ENCODE assay signal across 21 mouse cellular contexts in the genomic region with DNA sequence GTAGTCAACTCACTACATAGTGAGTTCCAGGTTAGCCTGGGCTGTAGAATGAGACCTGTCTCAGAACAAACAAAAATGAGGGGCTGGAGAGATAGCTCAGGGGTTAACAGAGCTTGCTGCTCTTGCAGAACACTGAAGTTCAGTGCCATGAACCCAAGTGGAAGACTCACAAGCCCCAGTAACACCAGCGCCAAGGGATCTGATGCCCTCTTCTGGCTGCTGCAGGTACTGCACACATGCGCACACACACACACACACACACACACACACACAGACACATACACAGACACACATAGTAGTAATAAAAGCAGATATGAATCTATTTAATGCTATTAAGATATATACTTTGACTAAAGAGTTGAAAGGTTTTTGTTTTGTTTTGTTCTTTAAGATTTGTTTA. TPM values are rescaled to one million over a fixed set of nuclear protein-coding genes. Genes with fewer than 3 reads are reported as not detected.
DNase-seq lines count a peak whose midpoint lies in the region; ATAC-seq and TF ChIP-seq lines count a peak whose summit lies in the region.
"Had no signal": no experiment of that assay in that cellular context is flagged by ENCODE, and none has a peak within 500 bp of the region (broad histone marks: within the 10 kb centered on the region; RNA-seq: fewer than 3 reads in every experiment).

No protein-coding gene starts in this region.

- no peak overlapping the region for H3K4me3 ChIP-seq in intestine, postnatal 0 days (ENCODE audit: low read depth, low read length)
- no peak overlapping the region for H3K4me3 ChIP-seq in intestine, embryonic 15.5 days (replicated peaks)
- no peak overlapping the region for H3K4me3 ChIP-seq in lung, embryonic 14.5 days (ENCODE audit: low read depth, low read length)
- H3K4me3 ChIP-seq in lung, adult 2 months (replicated peaks; ENCODE audit: extremely low read depth, low read depth, low read length), result no peak overlapping the region
- no peak overlapping the region for H3K4me3 ChIP-seq in embryonic fibroblast, embryonic 13.5 days (ENCODE audit: insufficient read depth, low read length)
- no peak overlapping the region for H3K4me3 ChIP-seq in cerebellum, adult 2 months (replicated peaks; ENCODE audit: insufficient read depth, low read depth, low read length)
- H3K4me3 ChIP-seq: erythroblast, embryonic 14.5 days; forebrain, embryonic 13.5 days; heart, embryonic 15.5 days; neural tube, embryonic 12.5 days had no signal

- H3K27ac ChIP-seq in intestine, postnatal 0 days (ENCODE audit: low read depth, low read length), result no peak overlapping the region
- H3K27ac ChIP-seq in intestine, embryonic 15.5 days, result no peak overlapping the region
- H3K27ac ChIP-seq in lung, embryonic 14.5 days (ENCODE audit: low read depth), result no peak overlapping the region
- no peak overlapping the region for H3K27ac ChIP-seq in embryonic fibroblast, embryonic 13.5 days (ENCODE audit: insufficient read depth, low read length)
- no peak overlapping the region for H3K27ac ChIP-seq in cerebellum, adult 2 months (ENCODE audit: insufficient read depth, low read length)
- H3K27ac ChIP-seq: forebrain, embryonic 13.5 days; heart, embryonic 15.5 days; neural tube, embryonic 12.5 days had no signal

- WGBS in intestine, postnatal 0 days, result 80% methylated on average over 2 of the region's 2 CpGs
- WGBS in intestine, embryonic 15.5 days, result 73% methylated on average over 2 of the region's 2 CpGs
- WGBS in lung, embryonic 14.5 days, result 93% methylated on average over 2 of the region's 2 CpGs
- WGBS in lung, adult 2 months, result 79% methylated on average over 2 of the region's 2 CpGs
- 81% methylated on average over 2 of the region's 2 CpGs for WGBS in cerebellum, adult 2 months

- no peaks in the 10 kb centered on the region; the same call in 1 of the 2 replicates for H3K4me1 ChIP-seq in intestine, postnatal 0 days (replicated peaks; ENCODE audit: control insufficient read depth, insufficient read depth, low read length)
- peaks cover 10% of the 10 kb centered on the region for H3K4me1 ChIP-seq in intestine, embryonic 15.5 days (replicated peaks)
- H3K4me1 ChIP-seq in lung, embryonic 14.5 days (ENCODE audit: insufficient read depth), result 0 out of 2 replicates have a peak, but pooled peaks cover 9% of the 10 kb centered on the region
- no peaks in the 10 kb centered on the region for H3K4me1 ChIP-seq in lung, adult 2 months (ENCODE audit: control insufficient read depth, insufficient read depth, low read length)
- peaks cover 2% of the 10 kb centered on the region for H3K4me1 ChIP-seq in embryonic fibroblast, embryonic 13.5 days (ENCODE audit: control insufficient read depth, insufficient read depth, low read length)
- H3K4me1 ChIP-seq in cerebellum, adult 2 months (ENCODE audit: control insufficient read depth, insufficient read depth, low read length), result no peaks in the 10 kb centered on the region

- peaks cover 6% of the 10 kb centered on the region; the same call in 1 of the 2 replicates for H3K36me3 ChIP-seq in intestine, postnatal 0 days (ENCODE audit: control insufficient read depth, insufficient read depth)
- H3K36me3 ChIP-seq in intestine, embryonic 15.5 days, result no peaks in the 10 kb centered on the region
- no peaks in the 10 kb centered on the region for H3K36me3 ChIP-seq in lung, embryonic 14.5 days (ENCODE audit: insufficient read depth)
- H3K36me3 ChIP-seq: heart, embryonic 15.5 days; neural tube, embryonic 12.5 days had no signal

- ATAC-seq in intestine, postnatal 0 days, result no peak
- no peak for ATAC-seq in intestine, embryonic 15.5 days
- no peak for ATAC-seq in lung, embryonic 14.5 days (ENCODE audit: insufficient read depth)
- ATAC-seq: forebrain, embryonic 13.5 days; hindbrain, embryonic 16.5 days had no signal

- DNase-seq in lung, embryonic 14.5 days, result no peak
- DNase-seq in lung, adult 2 months, result no peak
- peak; percentile 52 for DNase-seq in ES-CJ7 (ENCODE audit: low read depth, low spot score)
- DNase-seq in thymus, adult 18-20 months, result no peak
- no peak for DNase-seq in cerebellum, adult 2 months
- DNase-seq: cerebellum, adult 9-10 months; gastrocnemius, postnatal 10 days; heart, adult 18-20 months; kidney, adult 18-20 months; kidney, postnatal 25 days; lung, postnatal 4 days; right cerebral cortex, adult 18-20 months; spleen, adult 18-20 months had no signal

- no peaks in the 10 kb centered on the region for H3K9me3 ChIP-seq in intestine, postnatal 0 days (ENCODE audit: control insufficient read depth)
- no peaks in the 10 kb centered on the region for H3K9me3 ChIP-seq in intestine, embryonic 15.5 days
- H3K9me3 ChIP-seq in lung, embryonic 14.5 days (ENCODE audit: low read depth, low read length), result 0 out of 2 replicates have a peak, but pooled peaks cover 4% of the 10 kb centered on the region
- H3K9me3 ChIP-seq: forebrain, embryonic 13.5 days; heart, embryonic 15.5 days; neural tube, embryonic 12.5 days had no signal

- no peak overlapping the region for H3K9ac ChIP-seq in intestine, postnatal 0 days (ENCODE audit: low read depth, low read length)
- H3K9ac ChIP-seq in intestine, embryonic 15.5 days, result no peak overlapping the region
- no peak overlapping the region for H3K9ac ChIP-seq in lung, embryonic 14.5 days
- H3K9ac ChIP-seq: forebrain, embryonic 13.5 days; heart, embryonic 15.5 days; neural tube, embryonic 12.5 days had no signal

- H3K4me2 ChIP-seq in intestine, postnatal 0 days (replicated peaks; ENCODE audit: low read depth), result no peak overlapping the region
- H3K4me2 ChIP-seq in intestine, embryonic 15.5 days (replicated peaks), result no peak overlapping the region
- no peak overlapping the region for H3K4me2 ChIP-seq in lung, embryonic 14.5 days
- H3K4me2 ChIP-seq: forebrain, embryonic 13.5 days; heart, embryonic 15.5 days; neural tube, embryonic 12.5 days had no signal

- no peak for TF ChIP-seq POLR2A in lung, adult 2 months (IDR thresholded peaks at IDR 0.05; ENCODE audit: borderline replicate concordance, extremely low read depth, low read depth, low read length)
- no peak for TF ChIP-seq POLR2A in embryonic fibroblast, embryonic 13.5 days (IDR thresholded peaks at IDR 0.05; ENCODE audit: low read depth, low read length)
- TF ChIP-seq POLR2A in cerebellum, adult 2 months (IDR thresholded peaks at IDR 0.05; ENCODE audit: borderline replicate concordance, insufficient read depth, low read length), result no peak

- peak; percentile 60 for TF ChIP-seq CTCF in intestine, postnatal 0 days (IDR thresholded peaks at IDR 0.05; ENCODE audit: low read depth)
- TF ChIP-seq CTCF in lung, embryonic 14.5 days (IDR thresholded peaks at IDR 0.05; ENCODE audit: low read depth), result peak; percentile 53
- TF ChIP-seq CTCF in lung, adult 2 months (IDR thresholded peaks at IDR 0.05; ENCODE audit: insufficient read depth, low read length), result no peak
- TF ChIP-seq CTCF in embryonic fibroblast, embryonic 13.5 days (IDR thresholded peaks at IDR 0.05; ENCODE audit: borderline replicate concordance, insufficient read depth, low read length), result peak; percentile 28; the same call in 1 of the 2 replicates
- no peak for TF ChIP-seq CTCF in cerebellum, adult 2 months (IDR thresholded peaks at IDR 0.05; ENCODE audit: borderline replicate concordance, insufficient read depth, low read depth, low read length)

- H3K27me3 ChIP-seq in intestine, postnatal 0 days (replicated peaks; ENCODE audit: control insufficient read depth, insufficient read depth, low read length), result no peaks in the 10 kb centered on the region
- H3K27me3 ChIP-seq in intestine, embryonic 15.5 days (replicated peaks), result no peaks in the 10 kb centered on the region
- H3K27me3 ChIP-seq in lung, embryonic 14.5 days (ENCODE audit: insufficient read depth, low read length), result no peaks in the 10 kb centered on the region
- H3K27me3 ChIP-seq in cerebellum, adult 2 months (ENCODE audit: control insufficient read depth, insufficient read depth, low read length), result no peaks in the 10 kb centered on the region
- H3K27me3 ChIP-seq: forebrain, embryonic 13.5 days; heart, embryonic 15.5 days; neural tube, embryonic 12.5 days had no signal

RNA-seq across cellular contexts. Expression of gene Axl, which starts 10.0 kb away (rescaled TPM):
- polyA plus RNA-seq in intestine, postnatal 0 days (2015; fragmentation: Nextera tagmentation; extraction: Ambion mirVana), result 52.1 and 58.8 TPM in 2 replicates
- polyA plus RNA-seq in intestine, embryonic 15.5 days (2015; fragmentation: Nextera tagmentation; extraction: Ambion mirVana), result 69.8 and 71.5 TPM in 2 replicates
- polyA plus RNA-seq in lung, embryonic 14.5 days (2014; fragmentation: Nextera tagmentation; extraction: Ambion mirVana), result 44.1 and 46.5 TPM in 2 replicates
- 91.8 and 92.0 TPM in 2 replicates for polyA plus RNA-seq in lung, adult 2 months (2012; rRNA removed)
- 232 and 364 TPM in 2 replicates for polyA plus RNA-seq in embryonic fibroblast, embryonic 13.5 days (2011; ENCODE audit: insufficient read length, low read depth, missing spikeins)
- 23.6 and 27.1 TPM in 2 replicates for polyA plus RNA-seq in cerebellum, adult 2 months (2012; rRNA removed)

RNA-seq across cellular contexts. Expression of gene Cyp2s1, which starts 18.2 kb away (rescaled TPM):
- 9.7 and 11.6 TPM in 2 replicates for polyA plus RNA-seq in intestine, postnatal 0 days (2015; fragmentation: Nextera tagmentation; extraction: Ambion mirVana)
- 33.2 and 35.9 TPM in 2 replicates for polyA plus RNA-seq in intestine, embryonic 15.5 days (2015; fragmentation: Nextera tagmentation; extraction: Ambion mirVana)
- 3.2 and 3.8 TPM in 2 replicates for polyA plus RNA-seq in lung, embryonic 14.5 days (2014; fragmentation: Nextera tagmentation; extraction: Ambion mirVana)
- 116 and 135 TPM in 2 replicates for polyA plus RNA-seq in lung, adult 2 months (2012; rRNA removed)
- 0.23 TPM in 1 of 2 replicates, not detected in the other for polyA plus RNA-seq in embryonic fibroblast, embryonic 13.5 days (2011; ENCODE audit: insufficient read length, low read depth, missing spikeins)
- polyA plus RNA-seq in cerebellum, adult 2 months (2012; rRNA removed), result 7.6 and 10.1 TPM in 2 replicates
- polyA plus RNA-seq: erythroblast, embryonic 14.5 days had no signal

RNA-seq across cellular contexts. Expression of gene Hnrnpul1, which starts 44.0 kb away (rescaled TPM):
- 32.1 TPM in 2 replicates for polyA plus RNA-seq in intestine, postnatal 0 days (2015; fragmentation: Nextera tagmentation; extraction: Ambion mirVana)
- 43.9 and 51.5 TPM in 2 replicates for polyA plus RNA-seq in intestine, embryonic 15.5 days (2015; fragmentation: Nextera tagmentation; extraction: Ambion mirVana)
- polyA plus RNA-seq in lung, embryonic 14.5 days (2014; fragmentation: Nextera tagmentation; extraction: Ambion mirVana), result 80.3 and 82.0 TPM in 2 replicates
- 43.8 and 49.9 TPM in 2 replicates for polyA plus RNA-seq in lung, adult 2 months (2012; rRNA removed)
- 125 and 155 TPM in 2 replicates for polyA plus RNA-seq in embryonic fibroblast, embryonic 13.5 days (2011; ENCODE audit: insufficient read length, low read depth, missing spikeins)
- polyA plus RNA-seq in cerebellum, adult 2 months (2012; rRNA removed), result 48.7 and 49.0 TPM in 2 replicates

Comparison
In these comparisons a context has a peak if more than half of its experiments do, and no peak if none do; other contexts are left out.
1. CTCF ChIP-seq: peak in intestine, postnatal 0 days (single experiment), lung, embryonic 14.5 days (single experiment) and embryonic fibroblast, embryonic 13.5 days (single experiment); none in lung, adult 2 months (single experiment) and cerebellum, adult 2 months (single experiment).